ENCODE assay signal across 25 mouse cellular contexts in genomic region chr15:6590846-6591451, GRCm38 (mm10).
DNase-seq lines count a peak whose midpoint lies in the region; ATAC-seq and TF ChIP-seq lines count a peak whose summit lies in the region.
"Had no signal": no experiment of that assay in that cellular context is flagged by ENCODE, and none has a peak within 500 bp of the region (broad histone marks: within the 10 kb centered on the region; RNA-seq: fewer than 3 reads in every experiment).

No protein-coding gene starts in this region.

- TF ChIP-seq EP300 in heart, adult 2 months (IDR thresholded peaks at IDR 0.05; ENCODE audit: insufficient read depth, low read depth, low read length) = no peak
- TF ChIP-seq EP300 in MEL (IDR thresholded peaks at IDR 0.05; ENCODE audit: low read depth in 1 of 2, low read length in 2 of 2) = peak; percentile 67 to 78

- H3K4me2 ChIP-seq in heart, embryonic 16.5 days (ENCODE audit: low read depth, low read length) = no peak overlapping the region
- no peak overlapping the region for H3K4me2 ChIP-seq in midbrain, embryonic 16.5 days (ENCODE audit: low read length)
- H3K4me2 ChIP-seq: forebrain, embryonic 13.5 days; hindbrain, embryonic 13.5 days had no signal

- H3K4me3 ChIP-seq in heart, embryonic 16.5 days (ENCODE audit: low read length) = no peak overlapping the region
- H3K4me3 ChIP-seq in heart, adult 2 months = no peak overlapping the region
- peak overlapping the region in 1 of 2 experiments; percentile 8; a peak in 1 of 4 replicates for H3K4me3 ChIP-seq in MEL (ENCODE audit: control insufficient read depth in 1 of 2, insufficient read depth in 1 of 2, low read depth in 2 of 2, low read length in 2 of 2)
- no peak overlapping the region for H3K4me3 ChIP-seq in midbrain, embryonic 16.5 days (ENCODE audit: low read depth, low read length)
- H3K4me3 ChIP-seq: forebrain, embryonic 10.5 days; forebrain, embryonic 13.5 days; heart, embryonic 10.5 days; hindbrain, embryonic 10.5 days; hindbrain, embryonic 13.5 days had no signal

- no peaks in the 10 kb centered on the region for H3K36me3 ChIP-seq in heart, embryonic 16.5 days (ENCODE audit: control insufficient read depth, insufficient read depth)
- no peaks in the 10 kb centered on the region for H3K36me3 ChIP-seq in heart, adult 2 months (ENCODE audit: control insufficient read depth, insufficient read depth, low read length)
- H3K36me3 ChIP-seq in MEL (ENCODE audit: control insufficient read depth in 1 of 2, insufficient read depth in 2 of 2, low read length in 2 of 2) = peaks cover 0 to 61% of the 10 kb centered on the region in 2 experiments; a peak in 2 of 4 replicates
- no peaks in the 10 kb centered on the region for H3K36me3 ChIP-seq in midbrain, embryonic 16.5 days (ENCODE audit: control insufficient read depth, insufficient read depth, low read length)
- H3K36me3 ChIP-seq: forebrain, embryonic 10.5 days; heart, embryonic 10.5 days; hindbrain, embryonic 10.5 days; hindbrain, embryonic 13.5 days had no signal

- H3K9ac ChIP-seq in heart, embryonic 16.5 days (ENCODE audit: low read length) = no peak overlapping the region
- H3K9ac ChIP-seq in heart, adult 2 months (ENCODE audit: low read depth, low read length) = no peak overlapping the region
- peak overlapping the region; percentile 31 for H3K9ac ChIP-seq in MEL (ENCODE audit: control insufficient read depth, low read depth, low read length, poor library complexity, severe bottlenecking)
- no peak overlapping the region for H3K9ac ChIP-seq in midbrain, embryonic 16.5 days (ENCODE audit: low read depth, low read length)
- H3K9ac ChIP-seq: forebrain, embryonic 13.5 days; hindbrain, embryonic 13.5 days had no signal

- intact Hi-C loops in heart, adult 2 months (cut with DNase I) = no loop called here

- TF ChIP-seq RAD21 in MEL (IDR thresholded peaks at IDR 0.05; ENCODE audit: low read depth, low read length) = no peak

- no peak for TF ChIP-seq POLR2A in heart, adult 2 months (IDR thresholded peaks at IDR 0.05; ENCODE audit: insufficient read depth, low read depth, low read length)
- no peak for TF ChIP-seq POLR2A in MEL (IDR thresholded peaks at IDR 0.05; ENCODE audit: control insufficient read depth in 1 of 2, insufficient read depth in 1 of 2, low read depth in 1 of 2, low read length in 2 of 2, poor library complexity in 1 of 2)

- no peak for DNase-seq in heart, adult 2 months
- DNase-seq in MEL (ENCODE audit: low read depth, low spot score) = peak; percentile 51
- no peak for DNase-seq in right cerebral cortex, postnatal 10 days (ENCODE audit: low spot score in 2 of 2)
- DNase-seq: adrenal gland, postnatal 14 days; cerebellum, adult 11-12 months; cerebellum, adult 8-10 months; cerebellum, postnatal 10 days; cerebellum, postnatal 36 days; gastrocnemius, postnatal 10 days; gastrocnemius, postnatal 36 days; heart, adult 18-20 months; heart, postnatal 10 days; heart, postnatal 36 days had no signal

- H3K27ac ChIP-seq in heart, embryonic 16.5 days (ENCODE audit: low read length) = peak overlapping the region; percentile 27; the same call in 1 of the 2 replicates
- H3K27ac ChIP-seq in heart, adult 2 months = no peak overlapping the region
- peak overlapping the region; percentile 80 for H3K27ac ChIP-seq in MEL (ENCODE audit: control insufficient read depth, low read depth, low read length)
- no peak overlapping the region for H3K27ac ChIP-seq in midbrain, embryonic 16.5 days (ENCODE audit: low read length)
- H3K27ac ChIP-seq: forebrain, embryonic 10.5 days; forebrain, embryonic 13.5 days; heart, embryonic 10.5 days; hindbrain, embryonic 10.5 days; hindbrain, embryonic 13.5 days had no signal

- no peaks in the 10 kb centered on the region for H3K27me3 ChIP-seq in heart, embryonic 16.5 days (ENCODE audit: control insufficient read depth, insufficient read depth, low read length)
- no peaks in the 10 kb centered on the region for H3K27me3 ChIP-seq in heart, adult 2 months (ENCODE audit: control insufficient read depth, insufficient read depth, low read length)
- H3K27me3 ChIP-seq in MEL (ENCODE audit: control insufficient read depth in 1 of 2, insufficient read depth in 2 of 2, low read length in 2 of 2) = no peaks in the 10 kb centered on the region
- no peaks in the 10 kb centered on the region for H3K27me3 ChIP-seq in midbrain, embryonic 16.5 days (ENCODE audit: control insufficient read depth, insufficient read depth, low read depth, low read length)
- H3K27me3 ChIP-seq: forebrain, embryonic 13.5 days; hindbrain, embryonic 13.5 days had no signal

- no peaks in the 10 kb centered on the region for H3K79me2 ChIP-seq in heart, adult 2 months (replicated peaks; ENCODE audit: control insufficient read depth, insufficient read depth, low read length)
- H3K79me2 ChIP-seq in MEL (ENCODE audit: control insufficient read depth, insufficient read depth, low read length, poor library complexity) = peaks cover 5% of the 10 kb centered on the region; the same call in 1 of the 2 replicates

- H3K4me1 ChIP-seq in heart, embryonic 16.5 days (ENCODE audit: control insufficient read depth, insufficient read depth, low read length) = no peaks in the 10 kb centered on the region
- H3K4me1 ChIP-seq in heart, adult 2 months (ENCODE audit: control insufficient read depth, insufficient read depth, low read length) = no peaks in the 10 kb centered on the region
- peaks cover 36 to 44% of the 10 kb centered on the region in 2 experiments for H3K4me1 ChIP-seq in MEL (ENCODE audit: control insufficient read depth in 1 of 2, insufficient read depth in 2 of 2, low read length in 2 of 2)
- no peaks in the 10 kb centered on the region for H3K4me1 ChIP-seq in midbrain, embryonic 16.5 days (ENCODE audit: control insufficient read depth, insufficient read depth, low read length)
- H3K4me1 ChIP-seq: forebrain, embryonic 10.5 days; forebrain, embryonic 13.5 days; heart, embryonic 10.5 days; hindbrain, embryonic 10.5 days; hindbrain, embryonic 13.5 days had no signal

- no peaks in the 10 kb centered on the region for H3K9me3 ChIP-seq in heart, embryonic 16.5 days (replicated peaks; ENCODE audit: control insufficient read depth, low read length)
- no peaks in the 10 kb centered on the region for H3K9me3 ChIP-seq in MEL (replicated peaks; ENCODE audit: insufficient read depth, low read length)
- H3K9me3 ChIP-seq in midbrain, embryonic 16.5 days (replicated peaks; ENCODE audit: control insufficient read depth, low read length, poor library complexity, severe bottlenecking) = no peaks in the 10 kb centered on the region
- H3K9me3 ChIP-seq: forebrain, embryonic 10.5 days; forebrain, embryonic 13.5 days; heart, embryonic 10.5 days; hindbrain, embryonic 10.5 days; hindbrain, embryonic 13.5 days had no signal

- no peak for TF ChIP-seq CTCF in heart, adult 2 months (IDR thresholded peaks at IDR 0.05)
- TF ChIP-seq CTCF in MEL (IDR thresholded peaks at IDR 0.05 in 2 of 3, conservative IDR thresholded peaks at IDR 0.05 in 1 of 3; ENCODE audit: control insufficient read depth in 1 of 3, insufficient read depth in 1 of 3, low read depth in 2 of 3, low read length in 3 of 3, poor library complexity in 1 of 3, severe bottlenecking in 1 of 3) = no peak

- ATAC-seq in heart, embryonic 16.5 days (replicated peaks; ENCODE audit: extremely low read depth, insufficient read depth, low FRiP score) = no peak
- ATAC-seq in common myeloid progenitor, adult 5-6 weeks (replicated peaks; ENCODE audit: low read depth, poor library complexity, severe bottlenecking) = 0 out of 2 replicates have a peak, but pooled peaks have one; percentile 19
- ATAC-seq in megakaryocyte progenitor cell, adult 5-6 weeks (replicated peaks; ENCODE audit: poor library complexity) = 0 out of 2 replicates have a peak, but pooled peaks have one; percentile 11
- no peak for ATAC-seq in midbrain, embryonic 16.5 days
- ATAC-seq: forebrain, embryonic 13.5 days; forebrain, embryonic 16.5 days; hindbrain, embryonic 16.5 days; intestine, embryonic 16.5 days had no signal

- WGBS in heart, embryonic 16.5 days = 76% methylated on average over 4 of the region's 4 CpGs
- WGBS in heart, adult 2 months = 73% methylated on average over 4 of the region's 4 CpGs
- WGBS in midbrain, embryonic 16.5 days = 89% methylated on average over 4 of the region's 4 CpGs

TF ChIP-seq in MEL, 35 proteins besides CTCF, POLR2A, EP300 and RAD21 (continues in another document):
- no peak for TF ChIP-seq MXI1 (IDR thresholded peaks at IDR 0.05; ENCODE audit: low read depth, low read length)
- no peak for TF ChIP-seq USF1 (IDR thresholded peaks at IDR 0.05; ENCODE audit: low read depth, low read length)
- TF ChIP-seq NELFE (IDR thresholded peaks at IDR 0.05; ENCODE audit: low read depth, low read length) = no peak
- TF ChIP-seq ZMIZ1 (IDR thresholded peaks at IDR 0.05; ENCODE audit: low read depth, low read length) = no peak
- TF ChIP-seq MYC (IDR thresholded peaks at IDR 0.05; ENCODE audit: low read depth, low read length) = no peak
- no peak for TF ChIP-seq ELF1 (IDR thresholded peaks at IDR 0.05; ENCODE audit: low read depth, low read length)
- TF ChIP-seq TBP (IDR thresholded peaks at IDR 0.05; ENCODE audit: low read depth, low read length) = no peak
- TF ChIP-seq TCF12 (IDR thresholded peaks at IDR 0.05; ENCODE audit: low read depth, low read length) = peak; percentile 79
- TF ChIP-seq MYB (IDR thresholded peaks at IDR 0.05; ENCODE audit: low read depth, low read length) = 0 out of 2 replicates have a peak, but pooled peaks have one; percentile 16
- TF ChIP-seq JUND (IDR thresholded peaks at IDR 0.05; ENCODE audit: low read depth, low read length) = no peak
- peak; percentile 63 for TF ChIP-seq SIN3A (IDR thresholded peaks at IDR 0.05; ENCODE audit: low read length)
- no peak for TF ChIP-seq ZC3H11A (IDR thresholded peaks at IDR 0.05; ENCODE audit: low read depth, low read length)
- no peak for TF ChIP-seq SMC3 (IDR thresholded peaks at IDR 0.05; ENCODE audit: low read depth, low read length)
- no peak for TF ChIP-seq KAT2A (conservative IDR thresholded peaks at IDR 0.05; ENCODE audit: low read depth, low read length)
- TF ChIP-seq POLR2AphosphoS2 (IDR thresholded peaks at IDR 0.05; ENCODE audit: low read length) = no peak
- TF ChIP-seq USF2 (IDR thresholded peaks at IDR 0.05; ENCODE audit: borderline replicate concordance in 1 of 2, insufficient read depth in 1 of 2, low read depth in 1 of 2, low read length in 2 of 2) = no peak
- TF ChIP-seq RCOR1 (IDR thresholded peaks at IDR 0.05; ENCODE audit: low read depth, low read length) = peak; percentile 31; the same call in 1 of the 2 replicates
- no peak for TF ChIP-seq CHD2 (IDR thresholded peaks at IDR 0.05; ENCODE audit: low read length)
- no peak for TF ChIP-seq MAZ (IDR thresholded peaks at IDR 0.05; ENCODE audit: low read depth, low read length)
- no peak for TF ChIP-seq E2F4 (IDR thresholded peaks at IDR 0.05; ENCODE audit: borderline replicate concordance, low read depth, low read length)
- no peak for TF ChIP-seq HCFC1 (IDR thresholded peaks at IDR 0.05; ENCODE audit: low read depth, low read length)
- no peak for TF ChIP-seq MEF2A (IDR thresholded peaks at IDR 0.05; ENCODE audit: extremely low read depth, insufficient replicate concordance, low read depth, low read length, poor library complexity, severe bottlenecking)

Comparison
In these comparisons a context has a peak if more than half of its experiments do, and no peak if none do; other contexts are left out.
1. H3K27ac ChIP-seq: peak in heart, embryonic 16.5 days (single experiment) and MEL (single experiment); none in heart, adult 2 months (single experiment) and midbrain, embryonic 16.5 days (single experiment).
2. ATAC-seq: peak in common myeloid progenitor, adult 5-6 weeks (single experiment) and megakaryocyte progenitor cell, adult 5-6 weeks (single experiment); none in heart, embryonic 16.5 days (single experiment) and midbrain, embryonic 16.5 days (single experiment).